Mouse (Mus musculus) B cell, adult (primary cell): Measurements from ENCODE around the gene Gm20865. TPM values are rescaled to one million over a fixed set of nuclear protein-coding genes. Genes with fewer than 3 reads are reported as not detected.

Experiments
- total RNA-seq: library from RNA; stranded (reverse); gene quantifications from 4 replicates; pipeline ENCODE4 v1.2.4, GENCODE M21; 2023; ENCODE audit not compliant: inconsistent age

Gm20865 gene
- total RNA-seq, result not detected in 4 replicates

DNA sequence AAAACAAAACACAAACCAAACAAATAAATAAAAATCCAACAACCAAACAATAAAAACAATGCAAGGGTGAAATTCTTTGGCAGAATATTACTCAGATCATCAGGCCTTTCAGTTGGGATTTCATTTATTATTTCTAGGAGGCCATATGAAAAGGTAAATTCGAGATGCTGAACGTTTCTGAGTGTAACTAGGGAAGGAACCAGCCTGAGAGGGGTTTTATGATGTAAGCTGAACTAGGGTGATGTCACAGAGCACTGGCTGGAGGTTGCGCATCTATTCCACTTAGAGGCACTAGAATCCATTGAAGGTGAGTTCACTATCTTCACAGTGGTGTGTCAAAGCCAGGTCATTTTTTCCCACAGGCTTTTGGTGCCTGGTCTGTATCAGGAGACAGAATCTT is at the start of gene Gm20865:
Gm20865 (plus strand) TSS at position 301 of the 400 bp plus-strand sequence.

Other genes starting within 250 kb of the Gm20865 start
- gene Gm29866, start 247.9 kb upstream of the Gm20865 start, total RNA-seq, result not detected in 4 replicates
- not detected in 4 replicates for gene Gm20909, start 77.0 kb upstream of the Gm20865 start, total RNA-seq